Comparison of ENCODE assay signal across 8 mouse cellular contexts in genomic region chr6:125161971-125162370, GRCm38 (mm10). TPM values are rescaled to one million over a fixed set of nuclear protein-coding genes. Genes with fewer than 3 reads are reported as not detected.
DNase-seq lines count a peak whose midpoint lies in the region; ATAC-seq and TF ChIP-seq lines count a peak whose summit lies in the region.
"Not testable (repeated sequence)": the region's sequence is repeated elsewhere in the genome, so short reads cannot be mapped to it uniquely, and the experiment has no call there.

No protein-coding gene starts in this region.

- 5% methylated on average over 3 of the region's 5 CpGs for WGBS in forebrain, postnatal 0 days
- WGBS in lung, postnatal 0 days, result 7% methylated on average over 3 of the region's 5 CpGs

- peak; percentile 74 for TF ChIP-seq CTCF in forebrain, postnatal 0 days (IDR thresholded peaks at IDR 0.05; ENCODE audit: low read depth)
- peak; percentile 72 for TF ChIP-seq CTCF in lung, postnatal 0 days (IDR thresholded peaks at IDR 0.05)

- H3K36me3 ChIP-seq in forebrain, postnatal 0 days (ENCODE audit: insufficient read depth), result peaks cover 40% of the 10 kb centered on the region
- not testable (repeated sequence) for H3K36me3 ChIP-seq in lung, postnatal 0 days (ENCODE audit: insufficient read depth, low read length)

- TF ChIP-seq EP300 in lung, postnatal 0 days (IDR thresholded peaks at IDR 0.05), result not testable (repeated sequence)

- peaks cover 12% of the 10 kb centered on the region for H3K4me1 ChIP-seq in forebrain, postnatal 0 days (ENCODE audit: insufficient read depth)
- not testable (repeated sequence) for H3K4me1 ChIP-seq in lung, postnatal 0 days (ENCODE audit: insufficient read depth, low read depth, low read length)

- not testable (repeated sequence) for H3K9ac ChIP-seq in forebrain, postnatal 0 days; lung, postnatal 0 days (replicated peaks; ENCODE audit: low read depth)

- not testable (repeated sequence) for ATAC-seq in forebrain, postnatal 0 days; lung, postnatal 0 days

- H3K9me3 ChIP-seq in forebrain, postnatal 0 days (ENCODE audit: low read length); lung, postnatal 0 days (ENCODE audit: low read length): not testable (repeated sequence)

- not testable (repeated sequence) for H3K4me3 ChIP-seq in forebrain, postnatal 0 days (ENCODE audit: low read depth, low read length); lung, postnatal 0 days (ENCODE audit: low read depth, low read length)

- peak; percentile 88 for DNase-seq in NIH3T3 (ENCODE audit: low read depth)
- peak; percentile 65 to 74 for DNase-seq in cerebellum, adult 18-20 months
- DNase-seq in forebrain, postnatal 0 days, result peak; percentile 86
- DNase-seq in heart, postnatal 36 days, result peak; percentile 71 to 76
- peak; percentile 64 to 78 for DNase-seq in layer of hippocampus, postnatal 14 days (ENCODE audit: low spot score in 2 of 2)
- DNase-seq in lung, postnatal 0 days (ENCODE audit: low spot score), result peak; percentile 82
- DNase-seq in right cerebral cortex, postnatal 10 days (ENCODE audit: low spot score in 2 of 2), result peak; percentile 78 to 80
- peak; percentile 71 for DNase-seq in urinary bladder, postnatal 14 days (ENCODE audit: low spot score)

- not testable (repeated sequence) for H3K27ac ChIP-seq in forebrain, postnatal 0 days (ENCODE audit: low read depth, low read length); lung, postnatal 0 days (ENCODE audit: low read length)

- intact Hi-C loops in heart, postnatal 36 days (cut with DNase I), result loop anchor here (5.0 kb wide), 2 partner anchors 65 to 110 kb away; no protein-coding TSS in a partner anchor

- H3K27me3 ChIP-seq in forebrain, postnatal 0 days (ENCODE audit: insufficient read depth, low read length); lung, postnatal 0 days (replicated peaks; ENCODE audit: insufficient read depth, low read length): not testable (repeated sequence)

- not testable (repeated sequence) for H3K4me2 ChIP-seq in forebrain, postnatal 0 days (ENCODE audit: low read depth); lung, postnatal 0 days (replicated peaks; ENCODE audit: low read depth, low read length)

RNA-seq across cellular contexts. Expression of gene Gapdh, which starts 4.3 kb away (rescaled TPM):
- 2,022 and 2,511 TPM in 2 replicates for total RNA-seq in forebrain, postnatal 0 days (2014; rRNA removed)
- 1,543 and 1,551 TPM in 2 replicates for polyA plus RNA-seq in forebrain, postnatal 0 days (2015; fragmentation: Nextera tagmentation; extraction: Ambion mirVana)
- 1,000 to 10,000 TPM; 4,473 to 4,723 TPM for total RNA-seq in heart, postnatal 36 days (2021)
- total RNA-seq in layer of hippocampus, postnatal 14 days (2021), result 1,000 to 10,000 TPM; 2,098 to 2,176 TPM
- polyA plus RNA-seq in lung, postnatal 0 days (2015; fragmentation: Nextera tagmentation; extraction: Ambion mirVana), result 381 and 429 TPM in 2 replicates

RNA-seq across cellular contexts. Expression of gene Iffo1, which starts 16.9 kb away (rescaled TPM):
- total RNA-seq in forebrain, postnatal 0 days (2014; rRNA removed), result 24.6 and 28.8 TPM in 2 replicates
- polyA plus RNA-seq in forebrain, postnatal 0 days (2015; fragmentation: Nextera tagmentation; extraction: Ambion mirVana), result 12.8 and 18.3 TPM in 2 replicates
- 1 to 10 TPM; 6.6 to 9.4 TPM for total RNA-seq in heart, postnatal 36 days (2021)
- total RNA-seq in layer of hippocampus, postnatal 14 days (2021), result 10 to 100 TPM; 64.7 to 73.2 TPM
- polyA plus RNA-seq in lung, postnatal 0 days (2015; fragmentation: Nextera tagmentation; extraction: Ambion mirVana), result 7.1 and 8.3 TPM in 2 replicates

RNA-seq across cellular contexts. Expression of gene Ncapd2, which starts 29.5 kb away (rescaled TPM):
- total RNA-seq in forebrain, postnatal 0 days (2014; rRNA removed), result 32.5 and 43.5 TPM in 2 replicates
- polyA plus RNA-seq in forebrain, postnatal 0 days (2015; fragmentation: Nextera tagmentation; extraction: Ambion mirVana), result 18.9 and 25.8 TPM in 2 replicates
- 10 to 100 TPM; 20.8 to 25.3 TPM for total RNA-seq in heart, postnatal 36 days (2021)
- total RNA-seq in layer of hippocampus, postnatal 14 days (2021), result 10 to 100 TPM; 26.8 to 29.8 TPM
- 5.9 and 7.9 TPM in 2 replicates for polyA plus RNA-seq in lung, postnatal 0 days (2015; fragmentation: Nextera tagmentation; extraction: Ambion mirVana)

RNA-seq across cellular contexts. Expression of gene Mrpl51, which starts 29.6 kb away (rescaled TPM):
- 51.3 and 54.0 TPM in 2 replicates for total RNA-seq in forebrain, postnatal 0 days (2014; rRNA removed)
- 146 and 148 TPM in 2 replicates for polyA plus RNA-seq in forebrain, postnatal 0 days (2015; fragmentation: Nextera tagmentation; extraction: Ambion mirVana)
- total RNA-seq in heart, postnatal 36 days (2021), result 100 to 1,000 TPM; 308 to 334 TPM
- 10 to 100 TPM; 67.7 to 74.4 TPM for total RNA-seq in layer of hippocampus, postnatal 14 days (2021)
- 151 and 154 TPM in 2 replicates for polyA plus RNA-seq in lung, postnatal 0 days (2015; fragmentation: Nextera tagmentation; extraction: Ambion mirVana)

RNA-seq across cellular contexts. Expression of gene Nop2, which starts 30.3 kb away (rescaled TPM):
- 47.2 and 56.0 TPM in 2 replicates for total RNA-seq in forebrain, postnatal 0 days (2014; rRNA removed)
- 39.6 and 43.5 TPM in 2 replicates for polyA plus RNA-seq in forebrain, postnatal 0 days (2015; fragmentation: Nextera tagmentation; extraction: Ambion mirVana)
- 10 to 100 TPM; 20.3 to 21.0 TPM for total RNA-seq in heart, postnatal 36 days (2021)
- total RNA-seq in layer of hippocampus, postnatal 14 days (2021), result 10 to 100 TPM; 29.2 to 30.5 TPM
- polyA plus RNA-seq in lung, postnatal 0 days (2015; fragmentation: Nextera tagmentation; extraction: Ambion mirVana), result 16.9 and 17.7 TPM in 2 replicates
